Mouse (Mus musculus) frontal cortex, adult (tissue): ENCODE results near the gene Mustn1.
A peak's percentile ranks its signal among the peaks of the same experiment; 100 is the strongest.

Experiments
- ATAC-seq: cut with Nextera tagmentation; 2 replicates; pipeline ENCODE4 v1.9.2; 2017; ENCODE audit warnings: mild to moderate bottlenecking, moderate library complexity, mixed read lengths; ENCODE audit not compliant: low TSS enrichment

The Mustn1 gene

DNA sequence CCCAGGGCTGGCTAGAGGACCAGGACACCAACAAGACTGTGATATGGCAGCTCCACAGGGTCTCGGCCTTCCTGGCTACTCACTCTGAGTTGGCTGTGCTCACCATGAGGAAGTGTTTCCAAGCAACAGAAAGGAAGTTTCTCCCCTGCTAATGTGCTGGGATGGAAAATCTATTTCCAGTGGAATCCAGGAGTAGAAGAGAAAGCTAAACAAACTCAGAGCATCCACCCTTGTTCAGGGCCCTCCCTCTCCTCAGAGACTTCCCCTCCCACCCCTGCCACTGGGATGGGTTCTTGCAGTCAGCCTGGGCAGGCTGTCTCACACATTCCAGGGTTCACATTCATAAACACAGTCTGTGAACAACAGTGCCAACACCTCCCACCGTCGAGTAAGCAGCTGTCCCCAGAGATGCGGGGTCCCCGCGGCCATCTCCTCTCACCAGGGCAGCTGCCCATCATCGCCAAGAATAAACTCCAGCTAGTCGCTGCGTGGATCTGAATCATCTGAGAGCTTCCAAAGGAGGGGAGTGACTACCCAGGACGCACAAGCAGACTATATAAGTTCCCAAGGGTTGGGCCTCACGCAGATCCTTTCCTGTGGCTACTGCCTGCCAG lies at the start of gene Mustn1:
Mustn1 (plus strand) TSS at position 243 of the 614 bp plus-strand sequence.
- 0 out of 2 replicates have a peak, but pooled peaks have one; percentile 39 for ATAC-seq

- no peak for ATAC-seq
Measured at GRCm38 (mm10) chr14:30837416-30837996, 41.5 kb upstream of the Mustn1 start.

DNA sequence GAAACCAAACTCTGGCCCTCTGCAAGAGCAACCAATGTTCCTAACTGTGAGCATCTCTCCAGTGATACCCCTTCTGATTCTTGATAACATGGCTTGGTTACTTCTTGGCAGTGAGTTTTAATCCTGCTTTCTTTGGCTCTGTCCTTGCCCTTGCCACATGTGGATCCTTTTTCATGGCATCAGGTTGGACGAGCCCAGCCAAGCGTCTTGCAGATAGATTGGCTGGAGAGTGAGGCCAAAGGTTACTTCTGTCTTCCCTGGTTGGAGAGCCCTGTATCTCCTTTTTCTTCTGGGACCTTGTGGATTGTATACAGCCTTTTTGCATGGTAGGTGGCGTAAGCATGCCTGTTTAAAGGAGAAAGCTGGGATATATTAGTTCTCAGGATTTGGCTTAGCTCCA lies 35.3 kb upstream of the Mustn1 start:
- no peak for ATAC-seq

DNA sequence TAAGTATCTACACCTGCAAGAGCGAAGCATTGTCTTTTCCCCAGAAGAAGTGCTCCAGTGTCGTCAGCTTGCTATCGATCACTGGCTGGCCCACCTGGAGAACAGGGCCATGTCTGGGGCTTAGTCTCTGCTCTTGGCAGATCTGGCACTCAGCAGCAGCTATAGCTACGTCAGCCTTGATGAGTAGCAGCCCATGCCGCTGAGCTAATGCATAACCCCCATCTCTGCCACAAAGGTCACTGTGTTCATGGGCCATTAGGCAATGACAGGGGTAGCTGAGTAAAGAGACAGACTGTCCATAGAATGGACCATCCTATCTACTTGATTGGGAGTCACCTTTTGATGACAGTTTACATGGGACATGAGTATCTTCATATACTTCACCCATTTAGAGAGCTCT lies 28.5 kb upstream of the Mustn1 start:
- no peak for ATAC-seq

GRCm38 (mm10) chr14:30852325-30852724 lies 26.7 kb upstream of the Mustn1 start:
- no peak for ATAC-seq

DNA sequence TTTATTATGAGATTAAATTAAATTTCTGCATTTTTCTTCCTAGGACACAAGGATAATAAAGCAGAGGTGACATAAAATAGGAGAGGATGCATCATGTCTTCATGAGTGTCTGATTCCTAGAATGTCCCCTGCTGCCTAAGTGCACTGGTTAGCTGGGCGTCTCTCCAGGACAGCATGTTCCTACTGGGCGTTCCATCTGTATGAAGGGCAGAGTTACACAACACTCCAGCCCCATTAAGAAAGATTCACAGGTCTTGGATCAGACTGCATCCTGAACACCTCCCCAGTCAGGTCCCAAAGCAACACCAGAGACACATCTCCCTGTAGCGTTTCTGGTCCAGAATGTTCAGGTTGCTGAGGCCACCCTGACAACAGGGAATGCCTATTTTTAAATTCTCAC lies 23.7 kb upstream of the Mustn1 start:
- ATAC-seq: no peak

- ATAC-seq: peak; percentile 42; the same call in 1 of the 2 replicates
Measured at GRCm38 (mm10) chr14:30856885-30857507, 22.0 kb upstream of the Mustn1 start.

DNA sequence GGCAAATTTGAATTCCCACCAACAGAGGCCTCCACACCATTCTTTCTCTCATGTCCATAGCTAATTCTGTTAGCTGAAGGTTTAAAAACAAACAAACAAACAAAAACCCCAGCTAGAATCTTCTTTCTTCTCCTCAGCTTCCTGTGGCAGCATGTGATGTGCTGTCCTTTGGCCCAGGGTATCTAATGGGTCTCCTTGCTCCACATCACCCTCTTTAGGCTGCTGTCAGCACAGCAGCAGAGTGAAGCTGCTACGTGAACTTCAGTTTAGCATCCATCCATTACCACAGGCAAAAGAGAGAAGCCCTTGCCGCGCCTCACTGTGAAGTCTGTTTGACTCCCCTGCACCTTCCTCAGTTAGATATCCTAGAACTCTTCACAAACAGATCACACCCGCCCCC lies 21.0 kb upstream of the Mustn1 start:
- ATAC-seq: no peak

GRCm38 (mm10) chr14:30861421-30862125 lies 17.4 kb upstream of the Mustn1 start:
- no peak for ATAC-seq

- ATAC-seq: peak; percentile 65; the same call in 1 of the 2 replicates
Measured at GRCm38 (mm10) chr14:30862368-30862767, 16.6 kb upstream of the Mustn1 start.

DNA sequence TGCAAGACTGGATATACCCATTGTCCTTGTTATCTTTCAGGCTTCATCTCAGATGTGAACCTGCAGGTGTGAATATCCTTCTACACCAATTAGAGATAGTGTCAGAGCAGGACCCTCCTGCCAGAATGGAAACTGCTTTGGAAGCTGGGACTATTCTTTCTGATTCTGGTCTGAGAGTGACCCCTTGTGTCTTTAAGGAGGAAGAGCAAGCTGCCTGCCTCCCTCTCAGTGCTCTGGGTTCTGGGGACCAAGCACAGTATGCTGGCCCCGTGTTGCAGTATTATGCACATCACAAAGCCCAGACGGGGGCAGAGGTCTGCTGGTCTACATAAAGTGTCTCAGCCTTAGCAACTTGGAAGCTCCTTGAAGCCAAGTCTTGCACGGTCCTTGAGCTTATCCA lies 13.7 kb upstream of the Mustn1 start:
- no peak for ATAC-seq

DNA sequence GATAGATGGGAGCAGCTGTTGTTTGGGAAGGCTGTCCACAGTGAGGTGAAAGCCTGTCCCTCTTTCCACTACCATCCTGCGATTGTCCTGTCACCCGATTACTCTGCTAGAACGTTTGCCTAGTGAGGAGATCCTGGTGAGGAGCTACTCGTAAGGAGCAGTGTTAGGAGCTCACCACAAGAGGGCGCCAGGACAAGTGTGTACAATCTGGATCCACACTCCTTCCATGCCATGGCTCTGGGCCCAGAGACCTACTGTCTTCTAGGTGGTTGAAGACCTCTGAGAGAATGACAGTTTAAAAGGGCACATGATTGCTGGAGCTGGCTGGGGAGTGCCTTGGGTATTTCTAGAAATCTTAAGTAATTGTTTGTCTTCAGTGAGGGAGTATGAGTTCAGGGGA lies 12.0 kb upstream of the Mustn1 start:
- 0 out of 2 replicates have a peak, but pooled peaks have one; percentile 42 for ATAC-seq

- ATAC-seq: no peak
Measured at GRCm38 (mm10) chr14:30868826-30869225, 10.2 kb upstream of the Mustn1 start.

- no peak for ATAC-seq
Measured at GRCm38 (mm10) chr14:30869391-30869801, 9.6 kb upstream of the Mustn1 start.

- ATAC-seq: peak; percentile 56
Measured at GRCm38 (mm10) chr14:30870206-30871147, 8.5 kb upstream of the Mustn1 start.

GRCm38 (mm10) chr14:30874095-30874700 lies 4.8 kb upstream of the Mustn1 start:
- ATAC-seq: no peak

DNA sequence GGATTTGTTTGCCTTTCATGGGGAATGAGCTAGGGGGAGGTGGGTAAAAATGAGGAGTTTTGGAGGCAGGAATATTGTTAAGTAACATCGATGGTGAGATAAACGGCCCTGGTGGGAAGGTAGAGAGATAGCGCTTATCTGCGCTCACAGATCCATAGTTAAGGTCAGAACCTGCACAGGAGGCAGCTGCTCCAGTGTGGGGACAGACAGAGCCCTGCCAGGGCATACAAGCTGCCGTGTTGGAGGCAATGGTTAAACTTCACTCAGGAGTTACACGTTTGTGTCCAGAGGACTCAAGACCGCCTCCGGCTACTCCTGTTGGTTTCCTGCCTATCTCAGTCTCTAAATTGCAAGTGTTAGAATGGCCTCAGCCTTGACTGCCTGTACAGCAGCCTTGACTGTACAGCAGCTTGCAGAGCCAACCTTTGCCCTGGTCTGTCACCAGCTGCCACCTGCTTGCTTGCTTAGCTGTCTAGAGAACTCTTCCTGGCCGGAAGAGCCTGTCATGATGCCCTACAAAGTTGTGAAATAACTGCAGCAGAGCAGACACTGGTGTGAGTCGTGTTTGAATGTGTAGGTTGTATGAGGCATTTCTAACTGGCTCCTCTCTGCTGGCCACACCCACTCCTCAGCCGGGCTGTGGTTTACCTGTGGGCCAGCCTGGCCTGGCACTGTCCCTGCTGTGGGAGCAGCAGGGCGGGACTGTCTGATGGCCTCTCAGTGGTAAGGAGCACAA lies 3.7 kb upstream of the Mustn1 start:
- no peak for ATAC-seq

- no peak for ATAC-seq
Measured at GRCm38 (mm10) chr14:30875955-30876354, 3.0 kb upstream of the Mustn1 start.

- no peak for ATAC-seq
Measured at GRCm38 (mm10) chr14:30876451-30876850, 2.5 kb upstream of the Mustn1 start.

- no peak for ATAC-seq
Measured at GRCm38 (mm10) chr14:30877827-30878226, 1.2 kb upstream of the Mustn1 start.
